Mouse (Mus musculus) midbrain, embryonic 14.5 days (tissue): ENCODE results near the gene St5. TPM values are rescaled to one million over a fixed set of nuclear protein-coding genes. Genes with fewer than 3 reads are reported as not detected.

Experiments used
- ATAC-seq: fragments of 200-750 bp; cut with Nextera tagmentation; 2 replicates; pipeline ENCODE4 v1.8.0; 2017; ENCODE audit warnings: moderate number of reproducible peaks, moderate library complexity; ENCODE audit not compliant: low FRiP score, low TSS enrichment
- DNase-seq: peaks from one replicate; pipeline ENCODE4 v3.0.0-alpha.2; 2015
- H3K27ac ChIP-seq: fragments of 300-500 bp; sonication (generic); replicated peaks from 2 replicates; pipeline ENCODE4 v1.5.1; 2014; ENCODE audit warnings: mild to moderate bottlenecking, low read depth, low read length, moderate library complexity
- H3K27me3 ChIP-seq: fragments of 300-500 bp; sonication (generic); 2 replicates; pipeline ENCODE4 v1.6.1; 2014; ENCODE audit warnings: low read length, control low read depth, mixed read lengths; ENCODE audit not compliant: control insufficient read depth, insufficient read depth
- H3K36me3 ChIP-seq: fragments of 300-500 bp; sonication (generic); 2 replicates; pipeline ENCODE4 v1.6.1; 2014; ENCODE audit warnings: low read length, control low read depth; ENCODE audit not compliant: control insufficient read depth, insufficient read depth
- H3K4me1 ChIP-seq: fragments of 300-500 bp; sonication (generic); 2 replicates; pipeline ENCODE4 v1.6.1; 2014; ENCODE audit warnings: mild to moderate bottlenecking, antibody characterized with exemption, low read length, control low read depth; ENCODE audit not compliant: control insufficient read depth, insufficient read depth
- H3K4me2 ChIP-seq: fragments of 300-500 bp; sonication (generic); 2 replicates; pipeline ENCODE4 v1.6.1; 2014; ENCODE audit warnings: mild to moderate bottlenecking, low read length, moderate library complexity
- H3K4me3 ChIP-seq: fragments of 300-500 bp; sonication (generic); replicated peaks from 2 replicates; pipeline ENCODE4 v1.5.1; 2014; ENCODE audit warnings: low read depth, low read length
- H3K9ac ChIP-seq: fragments of 300-500 bp; sonication (generic); replicated peaks from 2 replicates; pipeline ENCODE4 v1.6.1; 2014; ENCODE audit warnings: mild to moderate bottlenecking, low read length, moderate library complexity
- H3K9me3 ChIP-seq: fragments of 300-500 bp; sonication (generic); 2 replicates; pipeline ENCODE4 v1.6.1; 2016; ENCODE audit warnings: low read length, control low read depth, mixed read lengths; ENCODE audit not compliant: control insufficient read depth
- WGBS: fragments of 180-500 bp; shearing (Covaris S2); extraction: QIAGEN DNeasy Blood & Tissue Kit; methylation state at CpG from one replicate; pipeline ENCODE4 v1.1.7; 2014; 5-methylcytosine and 5-hydroxymethylcytosine counted together
- polyA plus RNA-seq: library from polyadenylated mRNA; unstranded; fragments of >200 nt; fragmentation: Nextera tagmentation; extraction: Ambion mirVana; gene quantifications from 2 replicates; pipeline ENCODE4 v1.2.1, GENCODE M21; 2014

Gene St5
- polyA plus RNA-seq, 1 experiment from 2014 or later = 16.4 TPM

DNA sequence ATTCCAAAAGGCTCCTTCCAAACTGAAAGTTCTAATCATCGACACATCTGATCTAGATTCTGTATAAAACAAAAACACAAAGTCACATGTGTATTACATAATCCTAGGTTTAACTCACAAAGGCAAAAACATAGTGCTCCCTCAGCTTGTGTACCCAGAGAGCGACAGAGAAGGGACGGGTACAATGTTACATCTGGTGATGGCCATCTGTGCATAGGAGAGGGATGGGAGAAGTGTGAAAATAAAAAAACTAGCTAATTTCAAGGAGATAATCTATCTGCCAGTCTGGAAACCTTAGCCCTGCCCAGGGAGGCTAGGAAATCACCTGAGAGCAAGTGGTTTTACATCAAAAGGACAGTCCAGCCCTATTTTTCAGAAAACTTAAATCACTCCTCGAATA lies 40.8 kb downstream of the St5 start:
- no peak for DNase-seq
- ATAC-seq = no peak
- H3K9ac ChIP-seq = no peak overlapping the region
- no peak overlapping the region for H3K4me2 ChIP-seq
- H3K27ac ChIP-seq = no peak overlapping the region
- 83% methylated on average over 4 of the region's 4 CpGs for WGBS
- no peaks in the 10 kb centered on the region for H3K4me1 ChIP-seq
- no peaks in the 10 kb centered on the region for H3K9me3 ChIP-seq
- H3K4me3 ChIP-seq = no peak overlapping the region
- H3K27me3 ChIP-seq = no peaks in the 10 kb centered on the region
- no peaks in the 10 kb centered on the region for H3K36me3 ChIP-seq

DNA sequence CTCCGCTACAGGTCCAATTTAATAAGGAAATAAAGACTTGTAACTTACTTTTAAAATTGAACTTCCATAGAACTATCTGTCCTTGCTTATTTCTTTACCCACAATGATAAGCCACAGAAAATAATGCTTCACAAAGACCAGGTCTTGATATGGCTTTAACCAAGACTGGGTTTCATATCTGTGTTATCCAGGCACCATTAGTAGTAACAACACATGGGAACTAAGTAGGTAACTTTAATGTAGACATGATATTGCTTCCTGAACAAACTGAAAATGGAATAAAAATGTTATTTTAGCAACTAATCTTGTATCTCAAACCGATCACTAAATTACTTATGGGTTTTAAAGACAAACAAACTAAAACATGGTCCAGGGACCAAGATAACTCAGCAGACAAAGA lies 44.1 kb downstream of the St5 start:
- Histone ChIP-seq H3K4me2 (no peak overlapping the region), H3K27me3 (no peaks in the 10 kb centered on the region), H3K4me1 (no peaks in the 10 kb centered on the region), H3K9me3 (no peaks in the 10 kb centered on the region), H3K36me3 (no peaks in the 10 kb centered on the region), H3K27ac (no peak overlapping the region), H3K9ac (no peak overlapping the region), H3K4me3 (no peak overlapping the region)
- ATAC-seq = no peak
- WGBS = 95% methylated on average over 2 of the region's 2 CpGs
- DNase-seq = no peak

DNA sequence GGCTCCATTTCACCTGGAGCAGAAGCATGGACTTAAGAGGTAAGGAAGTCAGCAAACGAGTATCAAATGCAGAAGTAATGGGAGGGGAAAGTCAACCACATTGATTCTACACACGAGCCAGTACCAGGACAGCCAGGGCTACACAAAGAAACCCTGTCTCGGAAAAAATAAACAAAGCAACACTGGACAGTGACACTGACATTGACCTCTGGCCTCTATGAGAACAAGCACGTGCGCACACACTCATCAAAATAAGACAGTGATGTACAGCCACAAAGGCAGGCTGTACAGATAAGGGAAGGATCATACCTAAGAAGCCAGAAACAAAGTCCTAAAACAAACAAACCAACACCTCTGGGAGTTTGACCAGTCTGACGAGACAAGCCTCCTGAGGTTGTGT lies 45.5 kb downstream of the St5 start:
- no peak overlapping the region for H3K27ac ChIP-seq
- no peak overlapping the region for H3K9ac ChIP-seq
- H3K9me3 ChIP-seq = no peaks in the 10 kb centered on the region
- DNase-seq (no peak), ATAC-seq (no peak)
- 71% methylated on average over 6 of the region's 6 CpGs for WGBS
- no peaks in the 10 kb centered on the region for H3K4me1 ChIP-seq
- no peak overlapping the region for H3K4me3 ChIP-seq
- no peak overlapping the region for H3K4me2 ChIP-seq
- no peaks in the 10 kb centered on the region for H3K36me3 ChIP-seq
- H3K27me3 ChIP-seq = no peaks in the 10 kb centered on the region

DNA sequence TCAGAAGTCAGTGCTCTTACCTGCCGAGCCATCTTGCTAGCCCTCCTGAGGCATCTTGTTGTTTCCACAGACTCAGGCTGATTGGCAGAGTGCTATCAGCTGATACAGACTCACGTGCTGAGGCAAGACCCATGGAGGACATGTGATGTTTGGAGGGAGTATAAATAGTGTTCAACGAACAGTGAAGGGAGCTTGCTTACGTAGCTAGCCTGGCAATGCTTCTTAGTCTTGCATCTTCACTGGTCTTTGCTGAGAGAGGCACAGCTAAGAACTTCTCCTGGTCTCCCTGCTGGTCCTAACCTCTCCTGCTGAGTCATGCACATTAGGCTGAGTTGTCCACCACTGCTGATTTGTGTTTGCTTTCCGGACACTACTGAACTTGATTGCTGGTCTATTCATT lies 48.5 kb downstream of the St5 start:
- Histone ChIP-seq H3K36me3 (no peaks in the 10 kb centered on the region), H3K4me2 (no peak overlapping the region), H3K4me3 (no peak overlapping the region), H3K27ac (no peak overlapping the region), H3K9me3 (no peaks in the 10 kb centered on the region), H3K9ac (no peak overlapping the region), H3K27me3 (no peaks in the 10 kb centered on the region), H3K4me1 (no peaks in the 10 kb centered on the region)
- ATAC-seq (no peak), DNase-seq (no peak)
- 82% methylated on average over 5 of the region's 5 CpGs for WGBS

DNA sequence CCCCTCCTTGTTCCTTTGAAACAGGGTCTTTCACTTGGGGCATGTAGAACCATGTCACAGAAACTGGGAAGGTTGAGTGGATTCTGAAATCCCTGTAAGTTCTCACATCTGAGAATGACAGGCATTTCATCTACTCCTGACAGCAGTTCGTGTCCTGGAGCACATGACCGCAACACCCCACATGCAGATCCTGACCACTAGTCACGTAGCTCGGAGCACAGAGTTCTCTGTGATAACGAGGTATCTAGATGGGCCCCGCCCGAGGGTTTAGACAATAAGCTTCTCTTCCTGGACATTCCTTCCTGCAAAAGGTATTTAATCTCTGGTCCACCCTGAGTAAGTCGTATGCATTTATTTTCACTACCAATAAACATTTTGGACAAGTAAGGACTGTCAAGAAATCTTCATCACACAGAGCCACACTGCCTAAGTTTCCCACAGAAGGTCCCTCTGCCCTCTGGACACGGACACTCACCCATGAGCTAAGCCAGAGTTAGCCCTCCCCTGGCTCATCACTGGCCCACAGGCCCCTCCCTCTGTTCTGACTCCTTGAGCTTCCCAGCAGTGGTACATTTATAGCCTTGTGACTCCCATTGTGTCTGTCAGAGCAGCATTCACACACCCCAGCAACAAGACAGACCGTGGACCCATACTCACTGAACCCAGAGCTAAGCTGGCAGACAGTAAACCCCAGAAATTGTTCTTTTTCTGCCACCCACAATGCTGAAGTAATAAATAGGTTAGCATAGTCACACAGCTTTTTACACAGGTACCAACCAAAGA lies 54.4 kb downstream of the St5 start:
- Histone ChIP-seq H3K4me1 (no peaks in the 10 kb centered on the region), H3K4me3 (no peak overlapping the region), H3K9ac (no peak overlapping the region), H3K27me3 (no peaks in the 10 kb centered on the region), H3K36me3 (no peaks in the 10 kb centered on the region), H3K9me3 (no peaks in the 10 kb centered on the region), H3K4me2 (no peak overlapping the region), H3K27ac (no peak overlapping the region)
- ATAC-seq (no peak), DNase-seq (no peak)
- WGBS = 80% methylated on average over 10 of the region's 10 CpGs

DNA sequence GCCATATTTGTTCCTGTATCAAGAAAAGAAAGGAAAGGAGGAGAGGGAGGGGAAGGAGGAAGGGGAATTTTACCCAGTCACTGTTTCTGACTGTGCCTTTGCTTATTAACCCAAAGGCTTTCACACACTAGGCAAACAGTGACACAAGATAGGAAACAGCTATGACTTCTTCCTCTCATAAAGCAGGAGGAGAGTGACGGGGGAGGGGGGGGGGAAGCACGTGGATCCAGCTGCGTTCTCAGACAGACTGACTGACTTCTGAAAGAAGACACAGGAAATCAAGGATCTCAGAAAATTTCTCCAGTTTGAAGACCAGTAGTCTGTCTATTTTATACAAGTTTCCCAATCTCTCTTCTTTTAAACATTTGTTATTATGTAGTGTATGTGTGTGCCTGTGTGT lies 56.8 kb downstream of the St5 start:
- H3K4me2 ChIP-seq = no peak overlapping the region
- no peaks in the 10 kb centered on the region for H3K27me3 ChIP-seq
- no peaks in the 10 kb centered on the region for H3K36me3 ChIP-seq
- H3K4me1 ChIP-seq = no peaks in the 10 kb centered on the region
- 46% methylated on average over 3 of the region's 3 CpGs for WGBS
- no peaks in the 10 kb centered on the region for H3K9me3 ChIP-seq
- ATAC-seq = no peak
- H3K4me3 ChIP-seq = no peak overlapping the region
- no peak for DNase-seq
- no peak overlapping the region for H3K27ac ChIP-seq
- no peak overlapping the region for H3K9ac ChIP-seq

DNA sequence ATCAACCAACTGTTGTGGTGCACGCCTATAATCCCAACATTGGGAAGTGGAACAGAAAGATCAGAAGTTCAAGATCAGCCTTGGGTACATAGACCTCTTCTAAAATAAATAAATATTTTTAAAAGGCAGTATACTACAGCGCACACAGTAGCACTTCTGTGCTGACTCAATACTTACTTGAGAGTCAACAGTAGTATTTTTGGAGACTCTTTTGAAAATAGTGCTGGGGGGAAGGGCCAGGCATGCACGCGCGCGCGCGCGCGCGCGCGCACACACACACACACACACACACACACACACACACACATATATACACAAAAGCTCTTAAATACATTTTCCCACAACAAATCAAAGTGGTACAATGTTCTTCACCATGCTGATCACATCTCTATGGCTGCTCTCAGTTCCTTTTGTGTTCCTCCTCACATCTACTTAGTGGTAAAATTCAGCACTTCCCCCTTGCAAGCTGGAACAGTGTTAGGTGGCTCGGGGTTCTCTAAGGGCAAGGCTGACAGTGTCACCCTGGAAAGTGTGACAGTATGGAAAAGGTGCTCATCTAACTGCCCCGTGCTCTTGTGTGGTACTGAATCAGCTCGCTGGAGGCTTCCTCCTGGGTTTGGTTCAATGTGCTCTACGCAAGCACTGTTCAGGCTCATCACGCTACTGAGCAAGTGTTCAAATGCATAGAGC lies 60.0 kb downstream of the St5 start:
- H3K4me1 ChIP-seq = no peaks in the 10 kb centered on the region
- H3K9ac ChIP-seq = no peak overlapping the region
- 97% methylated on average over 18 of the region's 18 CpGs for WGBS
- H3K36me3 ChIP-seq = no peaks in the 10 kb centered on the region
- no peaks in the 10 kb centered on the region for H3K27me3 ChIP-seq
- H3K27ac ChIP-seq = no peak overlapping the region
- DNase-seq (no peak), ATAC-seq (no peak)
- H3K4me3 ChIP-seq = no peak overlapping the region
- H3K4me2 ChIP-seq = no peak overlapping the region
- no peaks in the 10 kb centered on the region for H3K9me3 ChIP-seq

DNA sequence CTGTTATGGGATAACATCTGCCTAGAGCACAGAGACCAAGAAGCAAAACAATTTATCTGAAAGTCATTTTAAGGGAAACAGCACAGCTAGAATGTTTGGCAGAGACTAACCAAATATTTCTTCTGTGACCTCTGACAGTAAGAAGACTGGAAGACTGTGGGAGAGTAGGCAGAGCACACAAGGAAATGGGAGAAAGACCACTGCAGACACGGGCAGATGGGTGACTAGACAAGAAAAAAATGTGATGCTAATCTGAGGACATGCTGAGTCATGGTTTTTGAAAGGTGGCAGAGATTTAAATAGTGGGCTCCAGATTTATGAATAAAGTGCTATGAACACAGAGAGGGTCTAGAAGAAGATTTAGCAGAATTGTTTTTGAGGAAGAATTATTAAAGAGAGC lies 61.4 kb downstream of the St5 start:
- WGBS = 51% methylated on average over 1 of the region's 1 CpGs
- no peaks in the 10 kb centered on the region for H3K27me3 ChIP-seq
- DNase-seq (no peak), ATAC-seq (no peak)
- no peak overlapping the region for H3K4me2 ChIP-seq
- no peaks in the 10 kb centered on the region for H3K36me3 ChIP-seq
- no peaks in the 10 kb centered on the region for H3K9me3 ChIP-seq
- no peak overlapping the region for H3K27ac ChIP-seq
- H3K9ac ChIP-seq = no peak overlapping the region
- H3K4me3 ChIP-seq = no peak overlapping the region
- H3K4me1 ChIP-seq = no peaks in the 10 kb centered on the region

DNA sequence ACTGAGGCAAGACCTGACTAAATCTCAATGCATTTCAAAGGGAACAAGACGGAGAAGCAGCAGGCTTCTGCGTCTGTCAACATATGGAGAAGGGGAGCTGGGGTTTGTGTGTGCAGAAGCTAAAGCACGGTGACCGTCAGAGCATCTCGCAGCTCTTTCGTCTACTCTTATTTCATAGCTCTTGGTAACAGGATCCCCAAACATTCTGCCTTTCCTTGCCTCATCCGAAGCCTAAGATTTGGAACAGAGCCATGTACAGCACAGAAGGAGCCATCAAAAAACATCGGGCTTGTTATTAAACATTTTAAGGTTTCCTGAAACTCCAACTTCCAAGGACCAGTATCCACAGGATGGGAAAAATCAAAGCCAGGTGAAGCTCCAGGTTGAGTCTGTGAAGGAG lies 62.3 kb downstream of the St5 start:
- Histone ChIP-seq H3K36me3 (no peaks in the 10 kb centered on the region), H3K27me3 (no peaks in the 10 kb centered on the region), H3K4me2 (no peak overlapping the region), H3K4me1 (no peaks in the 10 kb centered on the region), H3K4me3 (no peak overlapping the region), H3K27ac (no peak overlapping the region), H3K9ac (no peak overlapping the region), H3K9me3 (no peaks in the 10 kb centered on the region)
- 87% methylated on average over 8 of the region's 8 CpGs for WGBS
- no peak for ATAC-seq
- DNase-seq = no peak
